In genomic region chr1:151500531-151501361, GRCm38 (mm10) we compare ENCODE assay signal across 1 mouse cellular context.
TF ChIP-seq lines count a peak whose summit lies in the region.

Gene Rnf2 (minus strand): TSS chr1:151500955.

TF ChIP-seq in CH12.LX, 34 proteins besides CTCF, POLR2A, EP300 and RAD21 (continued from another document):
- TF ChIP-seq ZC3H11A (IDR thresholded peaks at IDR 0.05; ENCODE audit: low read depth, low read length) (no peak), BHLHE40 (IDR thresholded peaks at IDR 0.05; ENCODE audit: low read depth, low read length) (no peak), IRF4 (IDR thresholded peaks at IDR 0.05; ENCODE audit: low read depth, low read length) (peak; percentile 5; the same call in 1 of the 2 replicates), POLR2AphosphoS2 (IDR thresholded peaks at IDR 0.05; ENCODE audit: low read depth, low read length) (0 out of 2 replicates have a peak, but pooled peaks have one; percentile 32), ZKSCAN1 (IDR thresholded peaks at IDR 0.05; ENCODE audit: borderline replicate concordance, low read depth, low read length) (no peak), RCOR1 (conservative IDR thresholded peaks at IDR 0.05; ENCODE audit: low read depth, low read length) (no peak)
